Mouse (Mus musculus): ENCODE measurements around the gene Gal3st4.

DNA sequence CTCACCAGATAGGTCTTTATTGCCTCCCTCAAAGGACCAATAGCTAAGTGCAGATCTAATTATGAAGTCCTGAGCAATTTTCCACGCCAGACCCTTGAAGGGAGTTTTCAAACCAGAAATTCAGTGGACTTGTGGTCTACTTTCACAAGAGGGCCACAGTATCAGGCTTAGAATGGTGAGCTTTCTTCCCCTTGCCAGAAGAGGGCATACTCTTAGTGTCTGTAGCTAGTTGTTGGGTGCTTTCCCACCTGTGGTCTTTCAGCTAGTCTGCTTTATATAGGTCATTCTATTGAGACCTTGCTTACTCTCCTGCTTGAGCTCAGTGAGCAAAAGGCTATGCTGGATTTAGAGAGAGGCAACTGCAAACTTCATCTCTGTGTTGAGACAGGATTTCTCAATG, 10.9 kb upstream of the Gal3st4 start:
- TF ChIP-seq CTCF (IDR thresholded peaks at IDR 0.05; ENCODE audit: borderline replicate concordance, insufficient read depth, low read depth, low read length) (no peak), POLR2A (IDR thresholded peaks at IDR 0.05; ENCODE audit: borderline replicate concordance, insufficient read depth, low read length) (no peak)

Measured in cerebellum, adult 2 months (tissue).